Mouse (Mus musculus) stomach, postnatal 0 days (tissue): ENCODE results near the gene Slc31a1. TPM values are rescaled to one million over a fixed set of nuclear protein-coding genes. Genes with fewer than 3 reads are reported as not detected.

ENCODE experiments used
- ATAC-seq: fragments of 200-750 bp; cut with Nextera tagmentation; 2 replicates; pipeline ENCODE4 v1.8.0; 2017; ENCODE audit not compliant: low FRiP score, low TSS enrichment
- DNase-seq: peaks from one replicate; pipeline ENCODE4 v3.0.0-alpha.2; 2016; ENCODE audit warnings: low spot score
- H3K27ac ChIP-seq: fragments of 300-500 bp; sonication (generic); replicated peaks from 2 replicates; pipeline ENCODE4 v1.5.1; 2014; ENCODE audit warnings: mild to moderate bottlenecking, control low read depth
- H3K27me3 ChIP-seq: fragments of 300-500 bp; sonication (generic); 2 replicates; pipeline ENCODE4 v1.6.1; 2014; ENCODE audit warnings: low read length; ENCODE audit not compliant: control insufficient read depth, insufficient read depth
- H3K36me3 ChIP-seq: fragments of 300-500 bp; sonication (generic); 2 replicates; pipeline ENCODE4 v1.6.1; 2014; ENCODE audit warnings: low read length, mixed read lengths; ENCODE audit not compliant: control insufficient read depth, insufficient read depth
- H3K4me1 ChIP-seq: fragments of 300-500 bp; sonication (generic); replicated peaks from 2 replicates; pipeline ENCODE4 v1.6.1; 2014; ENCODE audit warnings: antibody characterized with exemption; ENCODE audit not compliant: control insufficient read depth, insufficient read depth
- H3K4me2 ChIP-seq: fragments of 300-500 bp; sonication (generic); replicated peaks from 2 replicates; pipeline ENCODE4 v1.6.1; 2014; ENCODE audit warnings: low read depth, mild to moderate bottlenecking, control low read depth, moderate library complexity
- H3K4me3 ChIP-seq: fragments of 300-500 bp; sonication (generic); 2 replicates; pipeline ENCODE4 v1.5.1; 2014; ENCODE audit warnings: low read depth, low read length, control low read depth
- H3K9ac ChIP-seq: fragments of 300-500 bp; sonication (generic); 2 replicates; pipeline ENCODE4 v1.6.1; 2014; ENCODE audit warnings: mild to moderate bottlenecking, low read length, control low read depth, mixed read lengths
- H3K9me3 ChIP-seq: fragments of 300-500 bp; sonication (generic); 2 replicates; pipeline ENCODE4 v1.6.1; 2016; ENCODE audit warnings: low read length; ENCODE audit not compliant: control insufficient read depth
- CTCF ChIP-seq: IDR thresholded peaks from 2 replicates; pipeline ENCODE4 v1.5.1; 2016; ENCODE audit warnings: antibody characterized with exemption, low read depth, mild to moderate bottlenecking, moderate library complexity
- EP300 ChIP-seq: optimal IDR thresholded peaks from 2 replicates; pipeline ENCODE3; 2016; ENCODE audit warnings: antibody characterized with exemption
- WGBS: fragments of 180-500 bp; shearing (Covaris S2); extraction: QIAGEN DNeasy Blood & Tissue Kit; methylation state at CpG from one replicate; pipeline ENCODE4 v1.1.7; 2014; 5-methylcytosine and 5-hydroxymethylcytosine counted together
- polyA plus RNA-seq: library from polyadenylated mRNA; unstranded; fragments of >200 nt; fragmentation: Nextera tagmentation; extraction: Ambion mirVana; gene quantifications from 2 replicates; pipeline ENCODE4 v1.2.1, GENCODE M21; 2015

The Slc31a1 gene
- polyA plus RNA-seq, 1 experiment from 2014 or later = 51.4 TPM

- no peak overlapping the region for H3K4me3 ChIP-seq
- no peak overlapping the region for H3K27ac ChIP-seq
- DNase-seq (no peak), ATAC-seq (no peak)
- H3K4me1 ChIP-seq = no peaks in the 10 kb centered on the region; the same call in 1 of the 2 replicates
- TF ChIP-seq EP300 (no peak), CTCF (no peak)
- no peaks in the 10 kb centered on the region for H3K9me3 ChIP-seq
- WGBS = 80% methylated on average over 4 of the region's 4 CpGs
- no peak overlapping the region for H3K4me2 ChIP-seq
- H3K27me3 ChIP-seq = no peaks in the 10 kb centered on the region
- H3K36me3 ChIP-seq = peaks cover 6% of the 10 kb centered on the region
- no peak overlapping the region for H3K9ac ChIP-seq
Observed at GRCm38 (mm10) chr4:62345827-62346226, 14.7 kb upstream of the Slc31a1 start.

- peak overlapping the region; percentile 67 for H3K27ac ChIP-seq
- DNase-seq (no peak), ATAC-seq (peak; percentile 49; the same call in 1 of the 2 replicates)
- TF ChIP-seq EP300 (no peak), CTCF (no peak)
- no peaks in the 10 kb centered on the region for H3K9me3 ChIP-seq
- H3K27me3 ChIP-seq = no peaks in the 10 kb centered on the region
- H3K4me2 ChIP-seq = no peak overlapping the region
- no peaks in the 10 kb centered on the region; the same call in 1 of the 2 replicates for H3K4me1 ChIP-seq
- peaks cover 9% of the 10 kb centered on the region for H3K36me3 ChIP-seq
- H3K4me3 ChIP-seq = no peak overlapping the region
- H3K9ac ChIP-seq = 0 out of 2 replicates have a peak overlapping the region, but pooled peaks have one; percentile 4
- 31% methylated on average over 9 of the region's 9 CpGs for WGBS
Observed at GRCm38 (mm10) chr4:62347605-62348328, 12.8 kb upstream of the Slc31a1 start.

GRCm38 (mm10) chr4:62348329-62348705 is 12.2 kb upstream of the Slc31a1 start:
- peak overlapping the region; percentile 67 for H3K27ac ChIP-seq
- no peaks in the 10 kb centered on the region; the same call in 1 of the 2 replicates for H3K4me1 ChIP-seq
- ATAC-seq (peak; percentile 24; the same call in 1 of the 2 replicates), DNase-seq (no peak)
- 39% methylated on average over 2 of the region's 2 CpGs for WGBS
- no peak overlapping the region for H3K4me2 ChIP-seq
- H3K9me3 ChIP-seq = no peaks in the 10 kb centered on the region
- 0 out of 2 replicates have a peak overlapping the region, but pooled peaks have one; percentile 4 for H3K9ac ChIP-seq
- H3K4me3 ChIP-seq = no peak overlapping the region
- TF ChIP-seq EP300 (no peak), CTCF (no peak)
- no peaks in the 10 kb centered on the region for H3K27me3 ChIP-seq
- peaks cover 9% of the 10 kb centered on the region for H3K36me3 ChIP-seq

- WGBS = 89% methylated on average over 2 of the region's 2 CpGs
- DNase-seq (no peak), ATAC-seq (no peak)
- no peak overlapping the region for H3K9ac ChIP-seq
- no peaks in the 10 kb centered on the region for H3K27me3 ChIP-seq
- no peak overlapping the region for H3K4me3 ChIP-seq
- H3K4me1 ChIP-seq = no peaks in the 10 kb centered on the region; the same call in 1 of the 2 replicates
- H3K27ac ChIP-seq = 0 out of 2 replicates have a peak overlapping the region, but pooled peaks have one; percentile 30
- no peak for TF ChIP-seq EP300
- no peak for TF ChIP-seq CTCF
- peaks cover 6% of the 10 kb centered on the region for H3K36me3 ChIP-seq
- no peak overlapping the region for H3K4me2 ChIP-seq
- no peaks in the 10 kb centered on the region for H3K9me3 ChIP-seq
Observed at GRCm38 (mm10) chr4:62349371-62349770, 11.2 kb upstream of the Slc31a1 start.

GRCm38 (mm10) chr4:62357631-62358148 is 2.8 kb upstream of the Slc31a1 start:
- Histone ChIP-seq H3K9ac (no peak overlapping the region), H3K36me3 (no peaks in the 10 kb centered on the region), H3K9me3 (no peaks in the 10 kb centered on the region), H3K27ac (no peak overlapping the region), H3K4me1 (no peaks in the 10 kb centered on the region; the same call in 1 of the 2 replicates), H3K4me2 (no peak overlapping the region), H3K4me3 (no peak overlapping the region), H3K27me3 (no peaks in the 10 kb centered on the region)
- DNase-seq (no peak), ATAC-seq (no peak)
- 65% methylated on average over 1 of the region's 1 CpGs for WGBS
- TF ChIP-seq EP300 = no peak
- TF ChIP-seq CTCF = no peak

GRCm38 (mm10) chr4:62359256-62359775 is 1.2 kb upstream of the Slc31a1 start:
- no peaks in the 10 kb centered on the region for H3K36me3 ChIP-seq
- no peaks in the 10 kb centered on the region; the same call in 1 of the 2 replicates for H3K4me1 ChIP-seq
- ATAC-seq (no peak), DNase-seq (no peak)
- no peak for TF ChIP-seq CTCF
- no peak for TF ChIP-seq EP300
- peak overlapping the region; percentile 80 for H3K27ac ChIP-seq
- H3K4me3 ChIP-seq = peak overlapping the region; percentile 84
- peak overlapping the region; percentile 77 for H3K4me2 ChIP-seq
- H3K9ac ChIP-seq = peak overlapping the region; percentile 81
- H3K27me3 ChIP-seq = no peaks in the 10 kb centered on the region
- WGBS = 40% methylated on average over 7 of the region's 7 CpGs
- no peaks in the 10 kb centered on the region for H3K9me3 ChIP-seq
